Mouse (Mus musculus) thymus, postnatal 4 days (tissue): ENCODE measurements around the gene Olfr50.

Experiments
- DNase-seq: peaks from one replicate; pipeline ENCODE4 v3.0.0; 2021

Gene Olfr50

GRCm38 (mm10) chr2:36790238-36790637 lies at the start of gene Olfr50:
Gene Olfr50, plus strand, starts transcription at chr2:36790538.
- DNase-seq: no peak

GRCm38 (mm10) chr2:36783976-36784375 lies 6.4 kb upstream of the Olfr50 start, which contains the start of gene Olfr348:
Gene Olfr348, plus strand, starts transcription at chr2:36784276.
- DNase-seq: no peak

GRCm38 (mm10) chr2:36816932-36817331 lies 26.6 kb downstream of the Olfr50 start, which contains the start of gene Olfr3:
Gene Olfr3, minus strand, starts transcription at chr2:36817032.
- DNase-seq: no peak

DNA sequence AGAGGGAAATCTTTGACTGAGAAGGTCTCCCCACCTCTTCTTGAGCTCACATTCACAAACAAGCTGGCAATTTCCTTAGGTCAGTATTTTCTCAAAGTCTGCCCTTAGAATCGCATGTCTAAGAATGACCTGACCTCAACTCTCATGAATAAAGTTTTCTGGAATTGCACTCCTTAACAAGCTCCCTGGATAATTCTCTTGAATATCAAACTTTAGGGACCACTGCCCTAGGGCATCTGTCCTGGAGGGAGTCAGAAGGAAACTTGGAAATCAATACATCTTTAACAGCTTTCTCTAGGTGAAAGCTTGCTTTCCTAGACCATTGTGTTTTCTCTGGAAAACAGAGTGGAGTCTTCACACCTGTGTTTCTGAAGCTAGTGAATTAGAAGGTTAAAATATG lies 55.7 kb downstream of the Olfr50 start, which contains the start of gene Olfr350:
TSS of gene Olfr350 (plus strand) at position 301 of the 400 bp plus-strand sequence.
- no peak for DNase-seq
